Mouse (Mus musculus): Measurements from ENCODE around the gene Kirrel3. TPM values are rescaled to one million over a fixed set of nuclear protein-coding genes. Genes with fewer than 3 reads are reported as not detected.
A peak's percentile ranks its signal among the peaks of the same experiment; 100 is the strongest.

The Kirrel3 gene
- polyA plus RNA-seq, 1 experiment from 2014 or later, result 0.06 TPM

GRCm38 (mm10) chr9:34600326-34600725 is 114.6 kb downstream of the Kirrel3 start:
- no peaks in the 10 kb centered on the region for H3K9me3 ChIP-seq (replicated peaks; ENCODE audit: control insufficient read depth, low read length)
- no peak overlapping the region for H3K27ac ChIP-seq (ENCODE audit: low read length)
- no peak for ATAC-seq (ENCODE audit: low read depth)
- H3K4me2 ChIP-seq (ENCODE audit: low read depth, low read length), result no peak overlapping the region
- H3K4me3 ChIP-seq (ENCODE audit: low read depth, low read length), result no peak overlapping the region
- no peaks in the 10 kb centered on the region for H3K4me1 ChIP-seq (ENCODE audit: control insufficient read depth, low read depth, low read length)
- WGBS (ENCODE audit: insufficient replicate concordance), result 28% methylated on average over 4 of the region's 4 CpGs
- no peak overlapping the region for H3K9ac ChIP-seq (ENCODE audit: low read depth, low read length)
- H3K36me3 ChIP-seq (ENCODE audit: control insufficient read depth, insufficient read depth), result no peaks in the 10 kb centered on the region
- H3K27me3 ChIP-seq (ENCODE audit: control insufficient read depth, insufficient read depth, low read depth, low read length), result no peaks in the 10 kb centered on the region

GRCm38 (mm10) chr9:34603750-34604149 is 118.1 kb downstream of the Kirrel3 start:
- Histone ChIP-seq H3K9me3 (replicated peaks; ENCODE audit: control insufficient read depth, low read length) (no peaks in the 10 kb centered on the region), H3K27ac (ENCODE audit: low read length) (no peak overlapping the region), H3K9ac (ENCODE audit: low read depth, low read length) (no peak overlapping the region), H3K4me3 (ENCODE audit: low read depth, low read length) (no peak overlapping the region), H3K4me2 (ENCODE audit: low read depth, low read length) (no peak overlapping the region), H3K4me1 (ENCODE audit: control insufficient read depth, low read depth, low read length) (no peaks in the 10 kb centered on the region), H3K36me3 (ENCODE audit: control insufficient read depth, insufficient read depth) (no peaks in the 10 kb centered on the region), H3K27me3 (ENCODE audit: control insufficient read depth, insufficient read depth, low read depth, low read length) (no peaks in the 10 kb centered on the region)
- ATAC-seq (ENCODE audit: low read depth), result no peak
- WGBS (ENCODE audit: insufficient replicate concordance), result 63% methylated on average over 7 of the region's 7 CpGs

- H3K27ac ChIP-seq (ENCODE audit: low read length), result no peak overlapping the region
- no peak overlapping the region for H3K4me3 ChIP-seq (ENCODE audit: low read depth, low read length)
- H3K9me3 ChIP-seq (replicated peaks; ENCODE audit: control insufficient read depth, low read length), result no peaks in the 10 kb centered on the region
- no peak overlapping the region for H3K4me2 ChIP-seq (ENCODE audit: low read depth, low read length)
- no peaks in the 10 kb centered on the region for H3K4me1 ChIP-seq (ENCODE audit: control insufficient read depth, low read depth, low read length)
- WGBS (ENCODE audit: insufficient replicate concordance), result 61% methylated on average over 4 of the region's 4 CpGs
- H3K9ac ChIP-seq (ENCODE audit: low read depth, low read length), result no peak overlapping the region
- H3K36me3 ChIP-seq (ENCODE audit: control insufficient read depth, insufficient read depth), result no peaks in the 10 kb centered on the region
- H3K27me3 ChIP-seq (ENCODE audit: control insufficient read depth, insufficient read depth, low read depth, low read length), result no peaks in the 10 kb centered on the region
- 0 out of 2 replicates have a peak, but pooled peaks have one; percentile 16 for ATAC-seq (ENCODE audit: low read depth)
These were observed 119.2 kb downstream of the Kirrel3 start for GRCm38 (mm10) chr9:34604931-34605330.

- Histone ChIP-seq H3K9ac (ENCODE audit: low read depth, low read length) (no peak overlapping the region), H3K36me3 (ENCODE audit: control insufficient read depth, insufficient read depth) (no peaks in the 10 kb centered on the region), H3K9me3 (replicated peaks; ENCODE audit: control insufficient read depth, low read length) (no peaks in the 10 kb centered on the region), H3K27ac (ENCODE audit: low read length) (no peak overlapping the region), H3K4me1 (ENCODE audit: control insufficient read depth, low read depth, low read length) (no peaks in the 10 kb centered on the region), H3K27me3 (ENCODE audit: control insufficient read depth, insufficient read depth, low read depth, low read length) (no peaks in the 10 kb centered on the region), H3K4me3 (ENCODE audit: low read depth, low read length) (no peak overlapping the region), H3K4me2 (ENCODE audit: low read depth, low read length) (no peak overlapping the region)
- WGBS (ENCODE audit: insufficient replicate concordance), result 57% methylated on average over 8 of the region's 8 CpGs
- no peak for ATAC-seq (ENCODE audit: low read depth)
These were observed 119.8 kb downstream of the Kirrel3 start for GRCm38 (mm10) chr9:34605486-34605885.

- ATAC-seq (ENCODE audit: low read depth), result no peak
- H3K9ac ChIP-seq (ENCODE audit: low read depth, low read length), result no peak overlapping the region
- WGBS (ENCODE audit: insufficient replicate concordance), result 61% methylated on average over 2 of the region's 2 CpGs
These were observed 122.3 kb downstream of the Kirrel3 start for GRCm38 (mm10) chr9:34607976-34608375.

GRCm38 (mm10) chr9:34612886-34613769 is 127.4 kb downstream of the Kirrel3 start:
- no peak overlapping the region for H3K9ac ChIP-seq (ENCODE audit: low read depth, low read length)
- no peak overlapping the region for H3K4me3 ChIP-seq (ENCODE audit: low read depth, low read length)
- ATAC-seq (ENCODE audit: low read depth), result no peak
- H3K4me1 ChIP-seq (ENCODE audit: control insufficient read depth, low read depth, low read length), result no peaks in the 10 kb centered on the region
- no peaks in the 10 kb centered on the region for H3K27me3 ChIP-seq (ENCODE audit: control insufficient read depth, insufficient read depth, low read depth, low read length)
- H3K27ac ChIP-seq (ENCODE audit: low read length), result no peak overlapping the region
- H3K36me3 ChIP-seq (ENCODE audit: control insufficient read depth, insufficient read depth), result no peaks in the 10 kb centered on the region
- H3K9me3 ChIP-seq (replicated peaks; ENCODE audit: control insufficient read depth, low read length), result no peaks in the 10 kb centered on the region
- no peak overlapping the region for H3K4me2 ChIP-seq (ENCODE audit: low read depth, low read length)
- WGBS (ENCODE audit: insufficient replicate concordance), result 72% methylated on average over 6 of the region's 6 CpGs

More at GRCm38 (mm10) chr9:34607976-34608375, 122.3 kb downstream of the Kirrel3 start:
- Histone ChIP-seq H3K27ac (ENCODE audit: low read length) (no peak overlapping the region), H3K4me1 (ENCODE audit: control insufficient read depth, low read depth, low read length) (no peaks in the 10 kb centered on the region), H3K9me3 (replicated peaks; ENCODE audit: control insufficient read depth, low read length) (no peaks in the 10 kb centered on the region), H3K4me2 (ENCODE audit: low read depth, low read length) (no peak overlapping the region), H3K27me3 (ENCODE audit: control insufficient read depth, insufficient read depth, low read depth, low read length) (no peaks in the 10 kb centered on the region), H3K36me3 (ENCODE audit: control insufficient read depth, insufficient read depth) (no peaks in the 10 kb centered on the region), H3K4me3 (ENCODE audit: low read depth, low read length) (no peak overlapping the region)

- H3K4me2 ChIP-seq (ENCODE audit: low read depth, low read length), result no peak overlapping the region
- WGBS (ENCODE audit: insufficient replicate concordance), result 59% methylated on average over 6 of the region's 6 CpGs
- H3K9ac ChIP-seq (ENCODE audit: low read depth, low read length), result no peak overlapping the region
- no peak overlapping the region for H3K27ac ChIP-seq (ENCODE audit: low read length)
- H3K9me3 ChIP-seq (replicated peaks; ENCODE audit: control insufficient read depth, low read length), result no peaks in the 10 kb centered on the region
- no peaks in the 10 kb centered on the region for H3K4me1 ChIP-seq (ENCODE audit: control insufficient read depth, low read depth, low read length)
- H3K36me3 ChIP-seq (ENCODE audit: control insufficient read depth, insufficient read depth), result no peaks in the 10 kb centered on the region
- no peak for ATAC-seq (ENCODE audit: low read depth)
- no peaks in the 10 kb centered on the region for H3K27me3 ChIP-seq (ENCODE audit: control insufficient read depth, insufficient read depth, low read depth, low read length)
- no peak overlapping the region for H3K4me3 ChIP-seq (ENCODE audit: low read depth, low read length)
These were observed 132.4 kb downstream of the Kirrel3 start for GRCm38 (mm10) chr9:34618099-34618498.

GRCm38 (mm10) chr9:34619913-34620312 is 134.2 kb downstream of the Kirrel3 start:
- H3K4me1 ChIP-seq (ENCODE audit: control insufficient read depth, low read depth, low read length), result no peaks in the 10 kb centered on the region
- WGBS (ENCODE audit: insufficient replicate concordance), result 56% methylated on average over 3 of the region's 3 CpGs
- ATAC-seq (ENCODE audit: low read depth), result no peak
- no peak overlapping the region for H3K27ac ChIP-seq (ENCODE audit: low read length)
- no peak overlapping the region for H3K9ac ChIP-seq (ENCODE audit: low read depth, low read length)
- no peak overlapping the region for H3K4me3 ChIP-seq (ENCODE audit: low read depth, low read length)
- no peaks in the 10 kb centered on the region for H3K27me3 ChIP-seq (ENCODE audit: control insufficient read depth, insufficient read depth, low read depth, low read length)
- no peaks in the 10 kb centered on the region for H3K9me3 ChIP-seq (replicated peaks; ENCODE audit: control insufficient read depth, low read length)
- no peaks in the 10 kb centered on the region for H3K36me3 ChIP-seq (ENCODE audit: control insufficient read depth, insufficient read depth)
- H3K4me2 ChIP-seq (ENCODE audit: low read depth, low read length), result no peak overlapping the region

GRCm38 (mm10) chr9:34623526-34623925 is 137.8 kb downstream of the Kirrel3 start:
- WGBS (ENCODE audit: insufficient replicate concordance), result 58% methylated on average over 5 of the region's 5 CpGs
- no peak overlapping the region for H3K4me2 ChIP-seq (ENCODE audit: low read depth, low read length)
- H3K9ac ChIP-seq (ENCODE audit: low read depth, low read length), result no peak overlapping the region
- H3K27me3 ChIP-seq (ENCODE audit: control insufficient read depth, insufficient read depth, low read depth, low read length), result no peaks in the 10 kb centered on the region
- H3K4me3 ChIP-seq (ENCODE audit: low read depth, low read length), result no peak overlapping the region
- ATAC-seq (ENCODE audit: low read depth), result no peak
- H3K27ac ChIP-seq (ENCODE audit: low read length), result no peak overlapping the region
- H3K4me1 ChIP-seq (ENCODE audit: control insufficient read depth, low read depth, low read length), result no peaks in the 10 kb centered on the region
- H3K9me3 ChIP-seq (replicated peaks; ENCODE audit: control insufficient read depth, low read length), result no peaks in the 10 kb centered on the region
- no peaks in the 10 kb centered on the region for H3K36me3 ChIP-seq (ENCODE audit: control insufficient read depth, insufficient read depth)
